Mouse (Mus musculus) adrenal gland, adult 8-10 months (tissue): Measurements from ENCODE around the gene Gata3. TPM values are rescaled to one million over a fixed set of nuclear protein-coding genes. Genes with fewer than 3 reads are reported as not detected.
A peak's percentile ranks its signal among the peaks of the same experiment; 100 is the strongest.

Experiments
- DNase-seq: peaks from one replicate; pipeline ENCODE4 v3.0.0; 2022
- total RNA-seq, 4 experiments: library from RNA; stranded (reverse); gene quantifications; 2 replicates each; pipeline ENCODE4 v1.2.4; 2022

Gene Gata3
- total RNA-seq, 4 experiments from 2014 or later = 22.3 to 43.4 (median 32.2) TPM

DNA sequence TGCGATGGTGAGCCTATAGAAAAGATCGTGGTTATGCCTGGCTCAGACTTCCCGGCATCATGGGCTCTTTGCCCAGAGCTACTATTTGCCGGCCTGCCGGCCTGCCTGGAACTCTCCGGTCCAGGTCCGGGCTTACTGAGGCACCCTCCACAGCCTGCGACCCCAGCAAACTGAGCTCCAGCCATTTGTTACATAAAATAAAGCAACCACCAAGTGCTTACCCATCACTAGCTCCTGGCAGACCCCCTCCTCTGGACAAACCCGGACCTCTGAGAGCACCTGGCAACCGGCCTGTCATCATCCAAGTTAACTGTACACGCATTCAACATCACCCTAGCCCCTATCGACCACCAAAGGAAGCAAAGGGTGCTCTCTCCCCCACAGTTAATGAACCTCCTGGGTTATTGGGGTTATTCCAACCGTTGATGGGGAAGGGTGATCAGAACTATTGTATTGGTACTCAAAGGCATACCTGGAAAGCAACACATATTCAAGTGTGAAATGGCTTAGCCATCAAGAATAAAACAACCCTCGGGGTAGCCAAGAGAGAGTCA, 4.5 kb downstream of the Gata3 start:
- DNase-seq = no peak

DNA sequence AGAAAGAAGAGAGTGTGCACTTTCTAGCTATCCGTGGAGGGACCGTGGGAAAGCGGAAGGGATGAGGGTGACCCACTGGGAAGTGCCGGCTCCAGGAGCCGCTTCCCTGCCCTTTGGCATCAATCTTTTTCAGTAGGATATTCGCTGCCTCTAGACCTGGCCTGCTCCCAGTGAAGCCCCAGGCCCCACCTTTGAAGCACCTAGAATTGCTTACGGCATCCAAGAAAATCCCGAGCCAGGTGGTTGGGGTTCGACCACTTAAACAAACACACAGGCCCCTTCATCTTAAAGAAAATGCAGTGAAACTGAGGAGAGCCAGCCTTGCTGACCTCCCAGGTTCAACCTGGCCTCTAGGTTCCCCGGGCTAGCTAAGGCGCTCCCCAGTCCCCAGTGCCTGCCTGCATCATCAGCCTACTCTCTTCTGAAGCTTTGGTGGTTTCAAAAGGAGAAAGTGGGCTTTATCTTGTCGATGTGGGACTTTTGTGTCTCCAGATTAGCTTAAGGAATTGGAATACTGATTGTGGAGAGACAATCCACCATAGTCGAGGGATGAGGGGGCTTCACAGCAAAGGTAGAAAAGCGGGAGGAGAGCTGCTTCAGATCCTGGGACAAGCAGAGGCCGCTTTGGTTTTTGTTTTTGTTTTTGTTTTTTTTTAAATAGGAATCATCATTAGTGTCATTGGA, 5.2 kb downstream of the Gata3 start:
- DNase-seq = no peak

- DNase-seq = no peak
These were observed 5.9 kb downstream of the Gata3 start for GRCm38 (mm10) chr2:9883803-9884532.

- no peak for DNase-seq
These were observed 6.7 kb downstream of the Gata3 start for GRCm38 (mm10) chr2:9882926-9883802.

- no peak for DNase-seq
These were observed 7.4 kb downstream of the Gata3 start for GRCm38 (mm10) chr2:9882371-9882925.

- no peak for DNase-seq
These were observed 8.2 kb downstream of the Gata3 start for GRCm38 (mm10) chr2:9881611-9882023.

DNA sequence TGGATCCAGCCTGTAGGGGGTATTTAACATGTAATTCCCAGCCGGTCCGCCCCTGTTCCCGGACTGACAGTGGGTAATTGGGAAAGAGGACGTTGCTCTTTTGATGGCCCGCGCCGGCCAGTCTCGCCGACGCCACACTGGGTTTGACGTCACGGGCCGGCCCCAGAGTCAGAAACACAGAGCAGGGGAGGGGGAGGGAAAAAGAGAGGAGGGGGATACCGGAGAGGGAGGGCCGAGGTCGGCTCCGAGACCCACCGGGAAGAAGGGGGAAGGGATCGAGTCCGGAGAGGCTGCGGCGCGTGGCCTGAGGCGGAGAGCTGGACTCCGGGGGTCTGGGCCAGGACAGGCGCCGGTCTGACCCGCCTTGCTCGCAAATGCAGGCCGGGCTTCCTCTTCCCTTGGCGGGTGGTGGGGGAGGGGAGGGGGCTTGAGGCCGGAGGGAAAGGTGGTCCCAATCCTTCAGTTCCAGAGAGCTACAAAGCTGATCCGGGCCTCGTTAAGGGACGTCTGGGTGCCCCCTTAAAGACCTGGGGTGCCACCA, 8.7 kb downstream of the Gata3 start, which contains the start of gene 4930412O13Rik:
Gene 4930412O13Rik (plus strand): TSS at position 202 of the 541 bp plus-strand sequence.
- no peak for DNase-seq

GRCm38 (mm10) chr2:9880271-9880670, 9.6 kb downstream of the Gata3 start:
- no peak for DNase-seq

DNA sequence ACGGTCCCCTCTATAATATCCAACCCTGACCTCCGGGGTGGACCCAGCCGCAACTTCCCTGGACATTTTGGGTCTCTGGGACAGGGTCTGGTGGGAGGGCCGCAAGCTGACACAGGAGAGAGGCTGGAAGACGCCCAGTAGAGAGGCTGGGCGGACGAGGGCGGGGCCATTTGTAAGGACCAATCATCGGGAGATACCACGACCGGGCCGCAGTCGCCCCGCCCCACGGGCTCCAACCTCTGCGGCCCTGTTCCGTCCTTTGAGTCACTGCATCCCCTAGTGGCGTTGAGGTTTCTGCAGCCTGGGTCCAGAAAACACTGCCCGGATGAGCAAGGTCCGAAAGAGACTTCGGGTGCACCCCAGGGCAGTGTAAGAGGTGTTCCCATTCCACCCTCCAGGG, 10.3 kb downstream of the Gata3 start:
- DNase-seq = peak; percentile 90

DNA sequence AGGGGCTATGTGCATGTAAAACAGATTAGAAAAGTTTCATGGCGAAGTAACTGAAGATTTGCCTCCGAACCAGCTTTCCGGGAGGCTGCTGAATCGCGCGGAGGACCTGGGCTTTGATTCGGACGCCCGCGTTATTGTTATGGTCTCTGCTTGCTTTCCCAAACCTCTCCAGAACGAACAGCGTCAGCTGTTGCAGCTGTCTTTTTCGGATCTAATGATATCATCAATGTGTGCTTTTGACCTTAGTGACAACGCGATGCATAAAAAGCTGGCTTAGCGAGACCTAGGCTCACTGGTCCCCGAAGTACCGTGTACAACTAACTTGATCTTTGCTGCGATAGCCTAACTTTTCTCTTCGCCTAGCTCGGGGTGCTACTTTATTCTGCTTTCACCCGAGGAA, 10.7 kb downstream of the Gata3 start:
- no peak for DNase-seq

GRCm38 (mm10) chr2:9878564-9879081, 11.2 kb downstream of the Gata3 start:
- no peak for DNase-seq

GRCm38 (mm10) chr2:9877966-9878563, 11.8 kb downstream of the Gata3 start:
- DNase-seq = no peak

GRCm38 (mm10) chr2:9877326-9877690, 12.5 kb downstream of the Gata3 start:
- DNase-seq = no peak

GRCm38 (mm10) chr2:9876621-9877325, 13.1 kb downstream of the Gata3 start:
- DNase-seq = no peak

GRCm38 (mm10) chr2:9875676-9876357, 14.0 kb downstream of the Gata3 start:
- no peak for DNase-seq

- DNase-seq = no peak
These were observed 14.6 kb downstream of the Gata3 start for GRCm38 (mm10) chr2:9875220-9875619.

DNA sequence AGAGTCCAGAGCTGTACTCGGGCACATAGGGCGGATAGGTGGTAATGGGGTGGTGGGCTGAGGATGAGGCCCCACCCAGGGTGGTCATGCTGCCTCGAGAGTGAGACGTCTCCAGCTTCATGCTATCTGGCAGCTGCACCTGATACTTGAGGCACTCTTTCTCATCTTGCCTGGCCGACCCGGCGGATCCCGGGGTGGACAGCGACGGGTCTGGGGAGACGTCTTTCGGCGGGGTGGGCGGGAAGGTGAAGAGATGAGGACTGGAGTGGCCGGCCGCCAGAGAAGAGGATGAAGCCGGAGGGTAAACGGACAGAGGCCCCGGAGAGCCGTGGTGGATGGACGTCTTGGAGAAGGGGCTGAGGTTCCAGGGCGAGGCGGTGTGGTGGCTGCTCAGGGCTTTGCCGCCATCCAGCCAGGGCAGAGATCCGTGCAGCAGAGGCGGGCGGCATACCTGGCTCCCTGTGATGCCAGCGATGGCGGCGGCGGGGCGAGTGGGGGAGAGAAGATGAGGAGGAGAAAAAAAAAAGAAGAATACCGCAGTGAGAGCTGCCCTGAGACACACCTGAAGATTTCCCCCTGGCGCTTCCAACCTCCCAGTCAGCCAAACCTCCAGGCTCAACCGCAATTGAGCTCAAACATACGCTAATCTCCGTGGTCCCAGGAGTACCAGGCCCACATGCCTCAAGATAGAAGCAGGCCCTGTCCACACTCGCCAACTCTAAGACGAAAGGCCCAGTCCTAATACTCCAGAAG, 15.2 kb downstream of the Gata3 start:
- DNase-seq = no peak

DNA sequence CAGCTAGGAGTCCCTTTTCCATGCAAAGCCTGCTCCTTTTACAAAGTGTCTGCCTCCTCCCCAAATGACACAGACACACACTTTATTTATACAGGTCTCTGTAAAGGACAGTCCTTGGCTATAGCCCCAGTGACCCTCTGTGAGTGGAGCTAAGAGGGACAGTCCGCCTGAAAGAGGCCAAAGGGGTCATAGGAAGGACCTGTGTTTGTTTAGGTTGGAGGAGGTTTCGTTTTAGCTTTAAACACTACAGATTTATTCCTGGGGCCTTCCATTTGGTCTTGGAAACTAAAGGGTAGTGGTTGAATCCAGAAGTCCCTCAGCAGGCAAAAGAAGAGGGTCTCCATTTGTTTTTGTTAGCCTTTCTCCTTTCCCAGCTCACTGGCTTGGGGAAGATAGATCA, 16.1 kb downstream of the Gata3 start:
- DNase-seq = no peak

- no peak for DNase-seq
These were observed 17.2 kb downstream of the Gata3 start for GRCm38 (mm10) chr2:9872682-9873081.
